Mouse (Mus musculus) activated CD4-positive, CD25-positive, alpha-beta regulatory T cell, adult 4 months (primary cell): Measurements from ENCODE around the gene Acot10. TPM values are rescaled to one million over a fixed set of nuclear protein-coding genes. Genes with fewer than 3 reads are reported as not detected.
"Not testable (repeated sequence)": the region's sequence is repeated elsewhere in the genome, so short reads cannot be mapped to it uniquely, and the experiment has no call there.

Source experiments
- ATAC-seq: one replicate; pipeline ENCODE4 v1.8.0; 2017
- polyA plus RNA-seq, 2 experiments: library from polyadenylated mRNA; unstranded; fragments of 100-300 nt; shearing (Covaris generic); gene quantifications; one replicate each; pipeline ENCODE4 v1.2.1; 2017

The Acot10 gene
- polyA plus RNA-seq = under 1 TPM in 1 of 2 experiments, not detected in 1; 0.87 TPM

DNA sequence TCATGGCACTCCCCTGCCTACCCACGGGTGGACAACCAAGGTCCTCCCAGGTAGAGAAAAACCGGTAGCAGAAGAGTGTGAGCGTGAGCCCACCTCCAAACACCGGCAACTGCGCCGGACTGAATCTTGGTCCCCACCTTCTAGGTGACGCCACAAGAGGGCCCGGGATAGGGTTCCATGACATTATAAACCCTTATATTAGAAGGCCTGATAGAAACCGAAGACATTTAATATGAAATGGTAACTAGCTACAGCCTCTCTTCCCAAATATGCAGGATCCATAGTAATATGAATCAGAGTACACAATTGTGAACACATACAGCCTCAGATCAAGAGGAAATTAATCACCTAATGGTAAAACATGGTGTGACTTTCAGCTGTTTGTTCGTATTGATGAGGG lies at the start of gene Acot10:
TSS of gene Acot10 (minus strand) at position 101 of the 400 bp plus-strand sequence.
- no peak for ATAC-seq

DNA sequence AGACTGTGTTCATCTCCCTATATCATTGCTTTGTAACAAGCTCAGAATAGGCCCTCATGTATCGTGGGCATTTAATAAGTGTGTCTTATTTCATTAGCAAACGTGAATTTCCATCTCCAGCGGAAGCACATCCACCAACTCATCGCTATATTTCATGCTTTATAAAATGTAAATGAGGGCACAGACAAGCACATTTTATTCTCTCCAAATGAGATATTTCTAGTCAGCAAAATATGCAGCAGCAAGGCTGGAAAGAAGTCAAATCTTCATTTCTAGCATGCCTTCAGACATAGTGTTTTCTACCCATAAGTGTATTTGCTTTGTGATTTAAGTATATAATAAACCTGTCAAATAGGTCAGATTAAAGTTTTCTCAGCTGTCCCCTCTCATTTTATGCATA lies 45.3 kb upstream of the Acot10 start:
- ATAC-seq = no peak

DNA sequence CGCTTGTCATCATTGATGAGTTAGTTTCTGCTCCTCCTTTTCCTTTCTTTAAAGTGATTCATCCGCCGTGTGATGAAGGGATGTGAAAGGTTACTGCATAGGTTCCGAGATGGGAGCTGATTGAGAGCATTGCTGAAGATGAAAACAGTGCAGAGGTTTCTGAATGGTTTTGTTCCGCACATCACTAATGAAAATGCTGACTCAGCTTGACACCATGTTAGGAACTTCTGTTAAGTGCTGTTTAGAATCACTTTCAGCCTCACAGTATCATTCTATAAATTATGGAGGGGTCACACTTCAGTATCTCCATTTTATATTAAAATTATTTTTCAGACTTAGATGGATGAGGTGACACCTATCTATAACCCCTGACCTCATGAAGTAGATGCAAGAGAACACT lies 29.7 kb upstream of the Acot10 start:
- ATAC-seq = no peak

DNA sequence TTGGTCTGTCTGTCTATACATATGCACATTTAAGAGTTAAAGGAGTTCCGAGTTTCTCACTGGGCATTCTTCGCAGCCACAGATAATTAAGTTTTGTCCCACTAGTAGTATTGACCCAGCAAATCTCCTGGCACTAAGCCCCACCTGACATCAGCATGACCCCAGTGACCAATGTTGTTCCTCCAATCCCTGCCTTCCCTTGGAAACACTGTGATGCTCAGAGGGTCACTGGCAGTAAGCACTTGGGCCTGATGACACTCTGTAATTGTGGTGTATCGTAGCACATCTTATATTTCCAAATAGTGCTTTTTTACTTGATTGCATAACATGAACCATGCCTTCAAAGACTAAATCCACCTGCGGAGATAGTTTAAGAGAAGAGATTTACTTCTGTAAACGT lies 17.6 kb upstream of the Acot10 start:
- ATAC-seq = no peak

DNA sequence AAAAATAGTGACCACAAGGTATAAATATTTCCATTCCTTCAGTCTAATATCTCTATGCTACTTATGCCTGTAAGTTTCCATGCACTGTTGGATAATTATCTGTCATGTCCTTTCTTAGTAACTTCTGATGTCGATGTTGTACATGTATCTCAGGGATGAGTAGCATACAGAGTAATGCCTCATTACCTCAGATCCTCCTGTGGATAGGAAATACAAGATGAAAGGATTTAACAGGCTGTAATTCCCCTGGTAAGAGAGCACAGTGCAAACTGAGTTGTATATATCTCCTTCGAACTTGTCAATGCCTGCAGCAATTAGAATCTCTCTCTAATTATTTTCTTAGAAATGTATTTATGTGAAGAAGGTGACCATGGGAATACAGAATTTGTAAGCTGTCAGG lies 16.2 kb upstream of the Acot10 start:
- ATAC-seq = no peak

DNA sequence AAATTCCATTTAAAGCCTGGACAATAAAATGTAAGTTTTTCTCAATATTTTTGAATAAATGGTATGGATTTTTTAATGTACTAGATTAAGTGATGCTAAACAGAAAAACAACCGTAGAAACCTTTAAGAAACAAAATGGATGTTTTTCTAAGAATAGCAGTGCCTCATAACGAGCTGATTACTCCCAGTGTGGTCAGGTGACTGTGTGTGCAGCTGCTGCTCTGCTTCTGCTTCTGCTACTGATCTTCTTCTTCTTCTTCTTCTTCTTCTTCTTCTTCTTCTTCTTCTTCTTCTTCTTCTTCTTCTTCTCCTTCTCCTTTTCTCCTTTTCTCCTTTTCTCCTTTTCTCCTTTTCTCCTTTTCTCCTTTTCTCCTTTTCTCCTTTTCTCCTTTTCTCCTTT lies 3.0 kb upstream of the Acot10 start:
- not testable (repeated sequence) for ATAC-seq

DNA sequence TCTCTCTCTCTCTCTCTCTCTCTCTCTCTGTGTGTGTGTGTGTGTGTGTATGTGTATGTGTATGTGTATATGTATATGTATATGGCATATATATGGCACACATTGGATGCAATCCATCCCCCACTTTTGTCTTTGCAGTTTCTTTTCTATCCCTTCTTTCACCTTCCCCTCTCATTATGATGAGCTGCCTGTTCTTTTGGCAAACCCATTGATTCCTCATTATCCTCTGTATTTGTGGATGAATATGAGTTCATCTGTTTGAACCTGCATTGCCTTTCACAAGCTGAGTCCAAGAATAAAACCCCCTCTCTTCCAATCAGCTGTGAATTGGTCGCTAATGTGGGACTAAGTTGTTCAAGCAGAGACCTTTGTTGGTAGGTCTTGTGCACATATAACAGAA lies 1.4 kb upstream of the Acot10 start:
- no peak for ATAC-seq

DNA sequence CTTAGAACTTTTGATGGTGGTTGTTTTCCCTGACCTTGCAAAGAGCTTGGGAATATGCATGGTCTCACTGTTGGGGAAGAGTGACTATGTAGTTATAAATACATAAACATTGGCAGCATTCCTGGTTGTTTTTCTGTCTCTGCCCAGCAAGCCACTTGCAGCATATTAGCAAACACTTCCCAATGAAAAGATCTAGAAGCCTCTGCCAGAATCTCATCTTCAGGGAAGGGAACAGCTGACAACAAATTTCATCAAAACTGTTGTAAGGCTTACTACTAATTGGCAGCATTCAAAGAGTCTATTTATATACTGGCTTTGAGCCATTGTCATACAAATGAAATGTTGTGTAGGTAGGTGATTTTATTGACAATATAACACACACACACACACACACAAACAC lies 800 bp upstream of the Acot10 start:
- no peak for ATAC-seq

DNA sequence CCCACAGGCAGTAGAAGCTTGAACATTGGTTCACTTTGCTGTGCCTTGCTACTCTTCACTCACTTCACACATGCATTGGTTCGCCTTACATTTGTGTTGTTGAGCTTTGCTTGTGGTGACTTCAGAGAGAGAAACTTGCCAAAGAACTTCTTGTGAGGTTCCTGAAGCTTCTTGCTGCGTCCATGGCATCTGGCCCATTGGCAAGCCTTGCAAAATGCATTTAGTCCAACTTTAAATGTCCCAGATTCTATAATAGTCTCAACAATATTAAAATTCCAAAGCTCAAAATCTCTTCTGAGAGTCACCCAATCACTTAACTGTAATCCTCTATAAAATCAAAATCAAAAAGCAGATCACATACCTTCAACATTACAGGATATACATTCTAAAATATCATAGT lies 6.3 kb downstream of the Acot10 start:
- no peak for ATAC-seq

DNA sequence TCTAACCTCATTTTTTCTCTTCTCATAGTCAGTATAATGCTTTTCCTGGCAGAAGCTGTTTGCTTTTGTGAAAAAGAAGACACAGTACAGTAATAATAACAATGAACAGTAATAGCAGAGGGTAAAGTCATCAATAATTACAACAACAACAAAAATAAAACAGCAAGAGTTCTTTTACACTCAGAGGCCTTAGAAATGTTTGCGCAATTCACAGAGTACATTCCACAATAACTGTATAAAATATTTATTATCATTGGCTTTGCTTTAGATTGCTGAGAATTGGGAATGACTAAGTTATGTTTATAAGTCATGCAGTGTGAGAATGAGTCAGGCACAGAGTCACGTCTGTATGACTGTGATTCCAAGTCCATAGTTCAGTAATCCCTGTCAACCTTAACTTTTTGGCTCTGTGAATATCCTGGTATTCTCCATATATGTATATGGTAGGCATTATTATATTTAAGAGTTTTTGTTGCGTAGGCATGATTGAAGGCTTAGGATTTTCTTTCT lies 23.6 kb downstream of the Acot10 start:
- ATAC-seq = no peak

DNA sequence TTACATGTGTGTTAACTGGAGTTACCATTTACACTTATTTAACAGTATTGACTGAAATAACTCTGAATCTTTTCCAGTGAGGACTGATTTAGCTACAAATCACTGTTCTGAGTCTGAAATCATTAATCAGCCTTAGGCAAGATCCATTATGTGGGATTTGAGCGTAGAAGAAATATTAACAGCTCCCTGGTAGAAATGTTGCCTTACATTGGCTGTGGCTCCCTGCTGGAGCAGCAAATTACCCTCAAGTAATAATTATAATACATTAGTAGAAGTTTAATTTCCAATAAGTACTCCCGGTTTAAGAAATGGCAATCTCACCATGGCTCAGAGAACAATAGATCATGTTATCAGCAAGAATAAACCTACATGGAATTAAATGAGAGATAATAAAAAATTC lies 27.4 kb downstream of the Acot10 start:
- ATAC-seq = no peak

DNA sequence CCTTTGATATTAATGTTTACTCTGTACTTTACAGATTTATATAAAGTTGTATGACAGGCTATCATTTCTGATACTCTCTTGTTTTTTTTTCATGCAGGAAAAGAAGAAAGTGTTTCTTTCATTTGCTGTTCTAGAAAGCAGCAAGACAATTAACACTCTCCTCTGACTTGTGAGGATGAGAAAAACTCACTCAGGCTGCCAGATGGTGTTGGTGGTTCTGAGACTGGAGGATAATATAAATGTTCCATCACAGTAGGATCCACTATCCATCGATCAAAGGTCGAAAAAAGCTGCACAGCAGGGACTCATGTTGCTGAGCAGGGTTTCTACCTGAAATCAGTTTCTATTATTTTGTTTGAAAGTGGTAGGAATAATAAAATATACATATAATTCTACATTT lies 32.0 kb downstream of the Acot10 start:
- ATAC-seq = no peak

Other genes with a start within 250 kb of the Acot10 start
- gene Cdh12, start 217.5 kb downstream of the Acot10 start, polyA plus RNA-seq = under 1 TPM in 1 of 2 experiments, not detected in 1; 0.13 TPM